Mouse (Mus musculus) R1 (cell line): ENCODE data around the gene Pced1b.
"Not testable (repeated sequence)": the region's sequence is repeated elsewhere in the genome, so short reads cannot be mapped to it uniquely, and the experiment has no call there.

Experiments
- DNase-seq: peaks from one replicate; pipeline ENCODE4 v3.0.0-alpha.2; 2018; ENCODE audit warnings: low read depth, low spot score

Pced1b gene

DNA sequence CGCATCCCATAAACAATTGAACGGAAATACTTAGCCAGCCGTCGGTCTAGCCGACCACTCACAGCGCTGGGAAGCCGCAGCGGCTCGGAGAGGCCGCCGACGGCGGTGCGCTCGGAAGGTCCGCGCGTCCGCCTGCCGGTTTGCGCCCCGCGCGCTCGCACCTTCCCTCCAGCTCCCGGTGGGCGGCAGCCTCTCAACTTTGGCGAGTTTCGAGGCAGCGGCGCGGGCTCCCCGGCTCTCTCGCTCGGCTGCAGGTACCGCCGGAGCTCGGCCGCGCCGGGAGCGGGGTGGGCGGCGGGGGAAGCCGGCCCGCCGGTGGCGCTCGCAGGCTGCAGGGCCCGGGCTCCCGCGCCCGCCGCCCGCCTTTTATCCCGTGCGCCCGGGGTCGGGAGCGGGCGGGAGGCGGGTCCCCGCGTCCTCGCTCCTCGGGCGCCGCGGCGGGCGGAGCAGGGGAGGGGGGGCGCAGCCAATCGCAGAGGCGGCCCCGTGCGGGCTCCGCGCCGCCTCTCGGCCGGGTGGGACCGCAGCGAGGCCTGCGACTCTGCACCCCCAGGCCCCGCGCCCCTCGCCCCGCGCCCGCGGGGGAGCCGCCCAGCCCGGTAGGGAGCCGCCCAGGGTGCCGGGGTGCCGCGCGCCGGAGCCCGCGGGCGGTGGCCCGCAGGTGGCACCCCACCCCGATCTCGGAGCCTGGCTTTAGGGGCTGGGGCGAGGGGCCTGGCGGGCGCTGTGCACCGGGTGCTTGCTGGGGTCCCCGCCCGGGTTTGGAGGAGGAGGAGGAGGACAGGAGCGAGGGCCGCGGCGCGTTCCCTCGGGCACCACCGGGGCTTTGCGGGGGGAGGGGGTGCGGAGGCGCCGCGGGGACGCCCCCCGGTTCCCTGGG, at the start of gene Pced1b, which contains the start of gene Amigo2:
Pced1b (plus strand) TSS at position 197 of the 880 bp plus-strand sequence.
Amigo2 (minus strand) TSS at position 377 of the 880 bp plus-strand sequence.
- peak; percentile 50 for DNase-seq

GRCm38 (mm10) chr15:97204889-97205288, 42.0 kb upstream of the Pced1b start:
- DNase-seq = no peak

- no peak for DNase-seq
Observed at GRCm38 (mm10) chr15:97205776-97206175, 41.1 kb upstream of the Pced1b start.

GRCm38 (mm10) chr15:97206506-97206905, 40.4 kb upstream of the Pced1b start:
- DNase-seq = peak; percentile 76

- not testable (repeated sequence) for DNase-seq
Observed at GRCm38 (mm10) chr15:97209754-97210153, 37.2 kb upstream of the Pced1b start.

GRCm38 (mm10) chr15:97212501-97213477, 34.1 kb upstream of the Pced1b start:
- no peak for DNase-seq

DNA sequence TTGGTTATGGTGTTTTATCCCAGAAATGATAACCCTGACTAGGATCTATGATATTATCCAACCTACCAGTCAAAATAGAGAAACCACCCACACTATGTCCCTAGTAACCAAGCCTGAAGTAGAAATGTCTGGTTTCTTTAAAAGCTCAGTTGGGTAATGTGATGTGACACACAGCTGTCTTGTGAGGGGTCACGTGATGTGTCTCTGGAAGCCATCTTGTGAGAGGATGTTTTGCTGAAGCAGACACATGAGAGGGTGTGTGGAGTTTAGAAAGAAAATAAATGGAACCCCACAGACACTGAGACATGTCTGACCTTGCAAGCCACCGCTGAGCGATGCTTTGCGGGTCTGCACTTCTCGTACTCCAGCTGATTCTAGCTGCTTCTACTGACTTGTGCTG, 30.1 kb upstream of the Pced1b start:
- DNase-seq = peak; percentile 45

DNA sequence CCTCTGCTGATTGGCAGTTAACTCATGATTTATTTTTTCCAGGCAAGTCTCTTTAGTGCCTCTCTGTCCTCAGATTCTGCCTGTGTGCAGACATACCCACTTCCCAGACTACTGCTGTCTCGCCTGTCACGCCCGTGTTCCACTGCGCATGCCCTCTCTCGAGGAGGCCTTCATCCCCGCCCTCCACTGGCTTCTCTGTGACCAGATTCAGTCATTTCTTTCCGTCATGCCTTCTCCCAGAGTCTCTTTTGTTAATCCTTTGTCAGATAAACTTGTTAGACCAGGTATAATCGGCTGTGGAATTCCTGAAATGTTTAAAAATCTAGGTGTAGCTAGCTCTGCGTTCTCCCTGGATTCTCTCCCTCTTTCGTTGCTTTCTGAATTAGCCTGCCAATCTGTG, 23.5 kb upstream of the Pced1b start:
- peak; percentile 70 for DNase-seq

DNA sequence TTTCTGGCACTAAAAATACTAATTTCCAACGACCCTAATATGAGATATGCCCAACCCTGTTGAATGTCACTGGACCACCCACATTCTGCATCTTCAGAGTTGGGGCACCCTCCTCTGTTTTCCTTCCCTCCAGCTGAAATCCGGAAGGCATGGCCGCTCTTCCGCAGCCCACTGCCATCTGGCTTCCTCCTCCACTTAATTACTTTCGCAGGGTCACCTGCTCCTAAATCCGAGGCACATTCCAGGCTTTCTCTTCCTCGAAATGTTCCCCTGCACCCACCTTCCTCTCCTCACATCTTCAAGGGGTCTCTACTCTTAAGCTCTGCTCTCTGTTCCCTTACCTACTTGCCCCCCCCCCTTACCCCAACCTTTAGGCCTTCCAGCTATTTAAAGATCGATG, 22.9 kb upstream of the Pced1b start:
- DNase-seq = no peak

GRCm38 (mm10) chr15:97229494-97230077, 17.3 kb upstream of the Pced1b start:
- DNase-seq = no peak

GRCm38 (mm10) chr15:97234076-97234475, 12.8 kb upstream of the Pced1b start:
- DNase-seq = no peak

DNA sequence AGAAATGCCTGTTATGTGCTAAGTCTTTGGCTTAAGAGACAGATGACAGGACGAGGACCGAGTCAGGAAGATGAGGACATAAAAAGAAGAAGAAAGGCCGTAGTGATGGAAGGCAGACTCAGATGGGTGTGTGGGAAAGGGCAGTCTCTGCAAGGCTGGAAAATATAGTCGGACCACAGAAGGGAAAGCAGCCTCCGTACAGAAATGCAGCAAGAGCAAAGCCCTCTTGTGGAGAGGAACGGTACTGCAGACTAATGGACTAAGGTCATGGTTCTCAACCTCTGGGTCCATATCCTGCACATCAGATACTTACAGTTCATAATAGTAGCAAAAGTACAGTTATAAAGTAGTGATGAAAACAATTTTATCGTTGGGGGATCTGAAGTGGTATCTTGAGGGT, 11.7 kb upstream of the Pced1b start:
- peak; percentile 85 for DNase-seq

DNA sequence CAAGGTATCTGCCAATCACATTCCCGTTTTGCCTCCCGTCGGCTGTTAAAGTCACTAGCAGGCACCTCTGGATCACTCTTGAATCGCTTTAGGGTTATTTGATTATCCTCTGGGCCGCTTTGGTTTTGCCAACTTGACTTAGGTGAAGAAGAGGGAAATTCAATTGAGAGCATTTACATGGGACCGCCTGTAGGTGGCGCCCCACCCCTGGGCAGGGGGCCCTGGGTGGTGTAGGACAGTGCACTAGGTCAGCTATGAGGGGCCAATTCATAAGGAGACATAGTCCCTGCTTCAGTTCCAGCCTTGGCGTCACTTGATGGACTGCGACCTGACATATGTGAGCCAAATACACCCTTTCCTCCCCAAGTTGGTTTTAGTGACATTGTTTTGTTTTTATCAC, 10.0 kb upstream of the Pced1b start:
- DNase-seq = peak; percentile 62

- DNase-seq = no peak
Observed at GRCm38 (mm10) chr15:97245392-97245791, 1.5 kb upstream of the Pced1b start.

DNA sequence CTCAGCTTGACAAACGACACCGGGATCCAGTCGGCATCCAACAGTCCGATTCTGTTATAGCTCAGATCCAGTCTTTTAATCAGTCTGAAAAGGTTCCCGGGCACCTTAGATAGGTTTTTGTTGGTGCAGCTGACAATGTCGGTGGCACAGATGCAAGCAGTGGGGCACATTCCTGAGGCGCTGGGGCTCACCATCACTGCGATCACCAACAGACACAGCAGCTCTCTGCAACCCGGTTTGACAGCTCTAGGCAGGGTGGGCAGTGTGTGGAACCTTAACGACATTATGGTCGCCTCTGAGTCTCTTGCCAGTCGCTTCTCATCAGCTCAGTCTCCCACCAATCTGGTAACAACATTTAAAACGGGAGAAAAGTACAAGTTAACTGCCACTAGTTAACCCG, 651 bp upstream of the Pced1b start:
- no peak for DNase-seq

DNA sequence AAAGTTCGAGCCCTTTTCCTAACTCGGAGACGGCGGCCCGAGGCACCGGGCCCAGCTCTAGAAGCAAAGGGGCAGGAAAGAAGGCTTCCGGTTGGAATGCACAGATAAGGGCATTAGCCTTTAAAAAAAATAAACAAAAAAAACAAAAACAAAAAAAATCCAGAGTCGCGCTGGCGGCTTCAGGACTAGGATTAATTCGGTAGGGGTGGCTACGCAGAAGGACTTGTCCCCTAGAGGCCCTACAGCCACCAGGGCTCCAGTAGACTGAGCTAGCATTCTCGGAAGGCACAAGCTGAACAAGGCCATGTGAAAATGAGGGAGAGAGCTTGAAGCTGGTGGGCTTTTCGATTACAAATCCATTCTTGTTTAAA, 869 bp downstream of the Pced1b start:
- DNase-seq = peak; percentile 43

- DNase-seq = no peak
Observed at GRCm38 (mm10) chr15:97248296-97248695, 1.4 kb downstream of the Pced1b start.

DNA sequence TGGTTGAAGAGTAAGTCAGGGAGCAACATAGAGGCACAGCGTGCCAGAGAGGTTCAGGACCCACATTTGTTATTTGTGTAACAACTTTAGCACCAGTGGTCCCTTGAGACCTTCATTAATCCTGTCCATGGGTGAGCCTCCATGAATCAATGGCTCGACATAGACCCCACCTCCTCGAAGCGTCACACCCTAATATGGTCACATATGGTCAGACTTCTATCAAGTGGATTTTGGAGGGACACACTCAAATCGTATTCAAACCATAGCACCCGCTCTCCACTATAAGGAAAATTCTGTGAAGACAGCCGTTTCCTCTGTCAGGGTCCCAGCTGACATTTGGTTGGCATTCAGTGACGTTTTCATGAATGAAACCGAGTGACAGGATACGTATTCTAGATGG, 2.4 kb downstream of the Pced1b start:
- DNase-seq = no peak

DNA sequence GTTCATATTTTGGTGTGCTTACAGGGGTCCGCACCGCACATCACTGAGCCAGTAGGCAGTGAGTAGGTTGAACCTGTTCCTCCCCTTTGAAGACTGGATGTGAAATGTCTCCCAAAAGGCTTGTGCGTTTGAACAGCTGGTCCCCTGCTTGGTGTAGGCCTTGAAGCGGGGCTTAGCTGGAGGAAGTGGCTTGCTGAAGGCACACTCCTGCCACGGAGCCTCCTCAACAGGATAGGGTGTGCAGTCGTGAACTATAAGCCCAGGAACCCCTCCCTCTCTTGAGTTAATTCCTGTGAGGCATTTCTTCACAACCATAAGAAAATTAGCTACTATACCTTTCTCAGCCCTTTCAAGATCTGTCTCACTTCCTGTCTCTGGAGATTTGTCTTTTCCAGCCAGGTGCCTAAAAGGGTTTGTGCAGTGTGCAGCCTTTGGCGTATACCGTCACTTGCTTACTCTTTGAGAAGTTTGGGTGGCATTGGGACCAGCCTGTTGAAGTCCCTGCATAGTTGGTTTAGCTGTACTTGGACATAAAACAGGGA, 5.7 kb downstream of the Pced1b start:
- no peak for DNase-seq

- peak; percentile 64 for DNase-seq
Observed at GRCm38 (mm10) chr15:97254375-97254774, 7.5 kb downstream of the Pced1b start.

DNA sequence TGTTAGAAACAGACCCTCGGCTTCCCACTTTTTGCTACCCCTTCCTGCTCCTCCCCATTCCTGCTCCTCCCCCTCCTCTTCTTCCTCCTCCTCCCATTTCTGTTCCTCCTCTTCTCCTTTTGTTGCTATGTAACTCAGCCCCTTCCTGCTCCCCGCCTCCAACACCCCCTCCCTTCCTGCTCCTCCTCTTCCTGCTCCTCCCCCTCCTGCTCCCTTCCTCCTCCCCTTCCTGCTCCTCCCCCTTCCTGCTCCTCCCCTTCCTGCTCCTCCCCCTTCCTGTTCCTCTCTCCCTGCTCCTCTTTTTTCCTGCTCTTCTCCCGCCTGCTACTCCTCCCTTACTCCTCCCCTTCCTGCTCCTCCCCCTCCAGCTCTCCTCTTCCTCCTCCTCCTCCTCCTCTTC, 8.9 kb downstream of the Pced1b start:
- DNase-seq = peak; percentile 93

DNA sequence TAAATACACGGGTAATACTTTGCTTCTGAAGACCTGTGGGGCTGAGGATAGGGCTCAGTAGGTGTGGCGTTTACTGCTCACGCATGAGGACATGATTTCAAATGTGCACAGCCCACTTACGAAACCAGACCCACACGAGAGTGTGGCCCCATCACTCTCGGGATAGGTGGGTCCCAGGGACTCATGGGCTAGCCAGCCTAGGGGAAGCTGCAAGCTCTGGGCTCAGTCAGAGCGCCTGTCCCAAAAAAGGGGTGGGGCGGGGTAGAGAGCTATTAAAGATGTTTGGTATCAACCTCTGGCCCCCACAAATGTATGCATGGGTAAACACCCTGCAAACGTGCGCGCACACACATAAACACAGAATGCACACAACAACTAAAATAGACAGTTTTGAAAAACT, 9.5 kb downstream of the Pced1b start:
- DNase-seq = peak; percentile 39
